Mouse (Mus musculus) ES-E14 (cell line): ENCODE results near the gene Stxbp6.

Experiments
- CHD2 ChIP-seq: IDR thresholded peaks from 2 replicates; pipeline ENCODE4 v1.6.1; 2014; ENCODE audit warnings: mild to moderate bottlenecking, low read depth, low read length, inconsistent platforms
- HCFC1 ChIP-seq: IDR thresholded peaks from 2 replicates; pipeline ENCODE4 v1.6.1; 2012; ENCODE audit warnings: low read length, inconsistent platforms, borderline replicate concordance; ENCODE audit not compliant: insufficient read depth
- MAFK ChIP-seq: IDR thresholded peaks from 2 replicates; pipeline ENCODE4 v1.6.1; 2014; ENCODE audit warnings: mild to moderate bottlenecking, low read depth, low read length, inconsistent platforms; ENCODE audit not compliant: insufficient read depth
- ZC3H11A ChIP-seq: IDR thresholded peaks from 2 replicates; pipeline ENCODE4 v1.6.1; 2012; ENCODE audit warnings: low read depth, mild to moderate bottlenecking, inconsistent platforms, low read length, borderline replicate concordance
- ZNF384 ChIP-seq: IDR thresholded peaks from 2 replicates; pipeline ENCODE4 v1.6.1; 2012; ENCODE audit warnings: low read depth, low read length, inconsistent platforms

DNA sequence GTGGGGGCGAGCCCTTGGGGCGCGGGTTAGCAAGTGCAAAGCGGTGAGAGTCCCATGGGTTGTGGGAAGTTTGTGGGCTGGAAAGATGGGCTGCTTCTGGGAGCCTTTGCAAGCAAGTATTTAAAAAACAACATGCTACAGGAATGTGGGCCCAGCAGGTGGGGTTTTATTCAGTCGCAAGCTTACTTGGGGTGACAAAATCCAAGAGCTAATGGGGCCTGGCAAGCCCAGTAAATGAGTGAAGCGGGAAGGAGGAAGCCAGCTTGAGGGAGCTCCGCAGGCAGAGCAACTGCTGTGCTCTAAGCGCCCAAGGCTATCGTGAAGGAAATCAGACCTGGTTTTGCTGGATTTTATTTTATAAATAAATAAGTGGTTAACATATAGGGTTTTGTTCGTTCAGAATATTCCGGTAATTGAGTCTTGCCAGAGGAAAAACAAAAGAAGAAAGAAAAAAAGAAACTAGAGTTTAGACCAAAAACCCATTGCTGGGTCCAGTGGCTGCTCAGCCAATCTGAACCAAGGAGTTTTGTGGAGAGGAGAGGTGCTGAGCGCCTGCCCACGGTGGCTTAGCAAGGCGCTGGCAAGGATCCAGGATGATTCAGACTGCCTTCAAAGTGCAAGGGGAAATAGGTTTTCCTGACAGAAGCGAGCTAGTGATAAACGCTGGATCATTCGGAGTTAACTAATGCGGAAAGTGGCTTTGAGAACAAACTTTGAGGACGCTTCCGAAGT, at the start of gene Stxbp6:
- TF ChIP-seq ZC3H11A (no peak), CHD2 (no peak), ZNF384 (no peak), HCFC1 (no peak), MAFK (no peak)
